ENCODE assay signal across 8 mouse cellular contexts in genomic region chr11:120549168-120549945, GRCm38 (mm10). TPM values are rescaled to one million over a fixed set of nuclear protein-coding genes. Genes with fewer than 3 reads are reported as not detected.
DNase-seq lines count a peak whose midpoint lies in the region; ATAC-seq lines count a peak whose summit lies in the region.

Gene Mcrip1 (minus strand): TSS chr11:120549727.

- peak within 1 kb of the TSS; percentile 84 for H3K27ac ChIP-seq in intestine, embryonic 14.5 days (ENCODE audit: low read depth)

- H3K27me3 ChIP-seq in intestine, embryonic 14.5 days (replicated peaks; ENCODE audit: control insufficient read depth, insufficient read depth, low read length): no peaks in the 10 kb centered on the region

- peak within 1 kb of the TSS; percentile 89 for H3K9ac ChIP-seq in intestine, embryonic 14.5 days (ENCODE audit: low read length)

- H3K36me3 ChIP-seq in intestine, embryonic 14.5 days (ENCODE audit: control insufficient read depth, insufficient read depth, low read length): peaks cover 13% of the 10 kb centered on the region

- H3K4me3 ChIP-seq in intestine, embryonic 14.5 days (ENCODE audit: low read depth, low read length): peak within 1 kb of the TSS; percentile 83

- ATAC-seq in intestine, embryonic 14.5 days (replicated peaks; ENCODE audit: low FRiP score, low TSS enrichment, low read depth): peak; percentile 82
- ATAC-seq in megakaryocyte progenitor cell, adult 5-6 weeks (replicated peaks; ENCODE audit: poor library complexity): peak; percentile 80

- intact Hi-C loops in left cerebral cortex, postnatal 10 days (cut with DNase I): no loop called here

- H3K4me1 ChIP-seq in intestine, embryonic 14.5 days (replicated peaks; ENCODE audit: control insufficient read depth, insufficient read depth, low read length): peaks cover 15% of the 10 kb centered on the region

- no peaks in the 10 kb centered on the region for H3K9me3 ChIP-seq in intestine, embryonic 14.5 days (ENCODE audit: control insufficient read depth, low read length)

- H3K4me2 ChIP-seq in intestine, embryonic 14.5 days (ENCODE audit: low read length): peak within 1 kb of the TSS; percentile 89

- peak; percentile 96 for DNase-seq in adrenal gland, adult 2 months
- DNase-seq in embryo, embryonic 11 days: peak; percentile 95
- peak; percentile 94 for DNase-seq in gastrocnemius, postnatal 25 days
- peak; percentile 91 for DNase-seq in intestine, embryonic 14.5 days (ENCODE audit: low spot score)
- DNase-seq in left cerebral cortex, postnatal 10 days (ENCODE audit: extremely low spot score in 1 of 2, low spot score in 2 of 2): peak; percentile 87 to 97
- peak; percentile 95 to 96 for DNase-seq in right cerebral cortex, postnatal 10 days (ENCODE audit: low spot score in 2 of 2)
- DNase-seq in urinary bladder, postnatal 14 days (ENCODE audit: low spot score): peak; percentile 95

- WGBS in intestine, embryonic 14.5 days: under 1% methylated on average over 76 of the region's 87 CpGs

RNA-seq across cellular contexts. Expression of gene Mcrip1, which starts in this region (rescaled TPM):
- total RNA-seq in adrenal gland, adult 2 months (2021): 10 to 100 TPM; 56.9 to 65.8 TPM
- 136 and 157 TPM in 2 replicates for polyA plus RNA-seq in adrenal gland, adult 2 months (2012; rRNA removed)
- total RNA-seq in gastrocnemius, postnatal 25 days (2021): 10 to 100 TPM; 21.4 to 23.7 TPM
- polyA plus RNA-seq in intestine, embryonic 14.5 days (2014; fragmentation: Nextera tagmentation; extraction: Ambion mirVana): 191 and 209 TPM in 2 replicates
- 100 to 1,000 TPM; 103 to 110 TPM for total RNA-seq in left cerebral cortex, postnatal 10 days (2021)
- total RNA-seq in megakaryocyte progenitor cell, adult 5-6 weeks (2015): 71.6 and 75.3 TPM in 2 replicates
- 24.2 and 25.8 TPM in 2 replicates for total RNA-seq in megakaryocyte progenitor cell, adult 5-6 weeks (2017)

Comparison
In these comparisons a context has a peak if more than half of its experiments do, and no peak if none do; other contexts are left out.
1. Peak in every context shown above with its lines: DNase-seq, ATAC-seq, H3K4me3 ChIP-seq and H3K27ac ChIP-seq.